Mouse (Mus musculus) heart, postnatal 0 days (tissue): Measurements from ENCODE around the gene Gbf1.

Experiments
- CTCF ChIP-seq: IDR thresholded peaks from 2 replicates; pipeline ENCODE4 v1.5.1; 2016; ENCODE audit warnings: antibody characterized with exemption, control low read depth, low read depth
- EP300 ChIP-seq: IDR thresholded peaks from 2 replicates; pipeline ENCODE4 v1.6.1; 2016; ENCODE audit warnings: antibody characterized with exemption, low read depth

- TF ChIP-seq CTCF (peak; percentile 50), EP300 (no peak)
These were observed 96.7 kb downstream of the Gbf1 start for GRCm38 (mm10) chr19:46248991-46249390.
